In genomic region chr17:34649106-34649864, GRCm38 (mm10) we compare ENCODE assay signal across 1 mouse cellular context.
TF ChIP-seq lines count a peak whose summit lies in the region.

No protein-coding gene starts in this region.

TF ChIP-seq in CH12.LX, 34 proteins besides CTCF, POLR2A, EP300 and RAD21 (continued from another document):
- TF ChIP-seq MXI1 (IDR thresholded peaks at IDR 0.05; ENCODE audit: low read depth, low read length) (peak; percentile 66; the same call in 1 of the 2 replicates), TCF12 (IDR thresholded peaks at IDR 0.05; ENCODE audit: low read depth, low read length) (0 out of 2 replicates have a peak, but pooled peaks have one; percentile 25), IRF4 (IDR thresholded peaks at IDR 0.05; ENCODE audit: low read depth, low read length) (peak; percentile 97), RCOR1 (conservative IDR thresholded peaks at IDR 0.05; ENCODE audit: low read depth, low read length) (peak; percentile 63; the same call in 1 of the 2 replicates), BHLHE40 (IDR thresholded peaks at IDR 0.05; ENCODE audit: low read depth, low read length) (peak; percentile 93), ZKSCAN1 (IDR thresholded peaks at IDR 0.05; ENCODE audit: borderline replicate concordance, low read depth, low read length) (no peak), MYC (IDR thresholded peaks at IDR 0.05; ENCODE audit: low read depth, low read length) (peak; percentile 63; the same call in 1 of the 2 replicates)
TF ChIP-seq in CH12.LX: peak in this region for 9.
